Mouse (Mus musculus): ENCODE measurements around the gene Fam196b. TPM values are rescaled to one million over a fixed set of nuclear protein-coding genes. Genes with fewer than 3 reads are reported as not detected.
A peak's percentile ranks its signal among the peaks of the same experiment; 100 is the strongest.

Gene Fam196b
- polyA plus RNA-seq (2012; rRNA removed): 0.06 TPM in 1 of 2 replicates, not detected in the other

DNA sequence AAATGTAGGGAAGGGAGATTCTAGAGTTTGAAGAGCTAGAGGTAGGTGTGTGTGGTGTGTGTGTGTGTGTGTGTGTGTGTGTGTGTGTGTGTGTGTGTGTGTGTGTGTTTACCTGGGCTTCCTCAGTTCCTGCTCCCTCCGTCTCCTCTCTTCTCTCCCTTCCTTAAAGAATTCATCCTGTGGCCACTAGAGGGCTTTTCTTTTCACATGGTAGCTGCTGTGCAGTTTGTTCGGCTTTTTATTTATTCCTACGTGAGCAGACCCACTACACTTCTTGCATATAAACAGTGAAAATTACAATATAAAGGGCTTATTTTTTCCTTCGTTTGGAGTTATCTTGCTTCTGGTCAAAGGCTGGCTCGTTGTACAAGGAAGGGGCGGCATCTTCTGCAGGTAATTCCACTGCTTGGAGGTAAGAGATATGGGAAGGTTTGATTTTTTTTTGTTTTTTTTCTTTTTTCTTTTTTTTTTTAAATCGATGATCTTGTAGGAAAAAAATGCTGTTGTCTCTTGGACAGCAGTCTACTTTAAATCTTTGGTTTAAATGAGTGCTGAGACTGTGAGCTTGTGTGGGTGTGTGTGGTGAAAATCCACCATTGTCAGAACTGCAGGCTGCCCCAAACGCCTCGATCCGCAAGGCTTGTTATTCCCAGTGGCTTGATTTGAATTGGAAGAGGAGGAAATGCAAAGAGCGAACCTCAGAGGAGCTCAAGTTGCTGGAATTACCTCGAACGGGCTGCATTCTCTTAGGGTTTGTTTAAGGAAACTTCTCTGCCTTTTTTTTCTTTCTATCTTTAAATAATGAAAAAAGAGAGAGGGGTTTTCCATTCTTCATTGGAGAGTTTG lies at the start of gene Fam196b:
TSS of gene Fam196b (plus strand) at position 289 of the 846 bp plus-strand sequence.
- Histone ChIP-seq H3K4me3 (replicated peaks; ENCODE audit: extremely low read depth, low read depth, low read length) (no peak within 1 kb of the TSS), H3K4me1 (ENCODE audit: control insufficient read depth, insufficient read depth, low read length) (no peaks in the 10 kb centered on the region)
- DNase-seq: no peak
- TF ChIP-seq POLR2A (IDR thresholded peaks at IDR 0.05; ENCODE audit: borderline replicate concordance, extremely low read depth, low read depth, low read length) (no peak), CTCF (IDR thresholded peaks at IDR 0.05; ENCODE audit: insufficient read depth, low read length) (no peak)
- whole genome bisulfite sequencing: 18% methylated on average over 13 of the region's 13 CpGs

DNA sequence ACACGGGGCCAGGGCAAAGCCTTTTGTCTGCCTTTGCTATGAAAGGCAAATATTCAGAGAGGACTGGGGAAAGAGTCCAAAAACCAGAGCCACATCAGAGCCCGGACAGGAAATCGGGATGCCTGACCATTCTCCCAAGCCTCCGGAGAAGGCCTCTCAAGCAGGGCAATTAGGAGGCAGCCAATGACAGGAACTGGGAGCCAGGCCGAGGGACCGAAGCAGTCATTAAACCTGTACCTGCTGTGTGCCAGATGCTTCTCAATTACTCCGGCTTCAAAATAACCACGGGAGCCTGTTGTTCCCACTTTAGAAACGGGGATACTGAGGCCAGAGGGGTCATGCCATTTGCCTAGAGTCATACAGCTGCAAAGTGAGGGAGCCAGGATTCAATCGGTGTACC lies 42.6 kb upstream of the Fam196b start:
- no peak for DNase-seq
- no peak overlapping the region for H3K4me3 ChIP-seq (replicated peaks; ENCODE audit: extremely low read depth, low read depth, low read length)
- H3K4me1 ChIP-seq (ENCODE audit: control insufficient read depth, insufficient read depth, low read length): no peaks in the 10 kb centered on the region
- TF ChIP-seq POLR2A (IDR thresholded peaks at IDR 0.05; ENCODE audit: borderline replicate concordance, extremely low read depth, low read depth, low read length): no peak
- no peak for TF ChIP-seq CTCF (IDR thresholded peaks at IDR 0.05; ENCODE audit: insufficient read depth, low read length)
- 80% methylated on average over 10 of the region's 10 CpGs for WGBS

DNA sequence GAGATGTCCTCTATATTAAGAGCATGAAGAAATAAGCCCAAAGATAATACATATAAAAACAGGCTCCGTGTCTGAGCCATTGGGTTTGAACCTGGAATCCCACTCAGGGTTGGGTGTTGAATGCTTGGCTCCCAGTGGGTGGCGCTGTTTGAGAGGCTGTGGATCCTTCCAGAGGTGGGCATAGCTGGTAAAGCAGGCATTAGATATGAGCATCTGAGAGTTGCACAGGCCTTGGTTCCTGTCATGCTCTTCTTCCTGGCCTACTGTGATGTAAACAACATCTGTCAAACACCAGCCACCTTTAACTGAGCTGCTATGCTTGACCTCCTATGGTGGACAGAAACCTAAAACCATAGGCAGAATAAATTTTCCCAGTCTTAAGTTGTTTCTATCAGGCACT lies 38.7 kb upstream of the Fam196b start:
- H3K4me3 ChIP-seq (replicated peaks; ENCODE audit: extremely low read depth, low read depth, low read length): no peak overlapping the region
- WGBS: 56% methylated on average over 2 of the region's 2 CpGs
- TF ChIP-seq CTCF (IDR thresholded peaks at IDR 0.05; ENCODE audit: insufficient read depth, low read length) (0 out of 2 replicates have a peak, but pooled peaks have one; percentile 3), POLR2A (IDR thresholded peaks at IDR 0.05; ENCODE audit: borderline replicate concordance, extremely low read depth, low read depth, low read length) (no peak)
- DNase-seq: no peak
- H3K4me1 ChIP-seq (ENCODE audit: control insufficient read depth, insufficient read depth, low read length): no peaks in the 10 kb centered on the region

- TF ChIP-seq POLR2A (IDR thresholded peaks at IDR 0.05; ENCODE audit: borderline replicate concordance, extremely low read depth, low read depth, low read length) (no peak), CTCF (IDR thresholded peaks at IDR 0.05; ENCODE audit: insufficient read depth, low read length) (no peak)
- H3K4me3 ChIP-seq (replicated peaks; ENCODE audit: extremely low read depth, low read depth, low read length): no peak overlapping the region
- 64% methylated on average over 14 of the region's 14 CpGs for WGBS
- no peaks in the 10 kb centered on the region for H3K4me1 ChIP-seq (ENCODE audit: control insufficient read depth, insufficient read depth, low read length)
- DNase-seq: no peak
Observed at GRCm38 (mm10) chr11:34276363-34277046, 38.1 kb upstream of the Fam196b start.

- H3K4me1 ChIP-seq (ENCODE audit: control insufficient read depth, insufficient read depth, low read length): no peaks in the 10 kb centered on the region
- TF ChIP-seq CTCF (IDR thresholded peaks at IDR 0.05; ENCODE audit: insufficient read depth, low read length) (no peak), POLR2A (IDR thresholded peaks at IDR 0.05; ENCODE audit: borderline replicate concordance, extremely low read depth, low read depth, low read length) (no peak)
- WGBS: 67% methylated on average over 3 of the region's 3 CpGs
- DNase-seq: no peak
- no peak overlapping the region for H3K4me3 ChIP-seq (replicated peaks; ENCODE audit: extremely low read depth, low read depth, low read length)
Observed at GRCm38 (mm10) chr11:34277047-34277445, 37.6 kb upstream of the Fam196b start.

- no peak overlapping the region for H3K4me3 ChIP-seq (replicated peaks; ENCODE audit: extremely low read depth, low read depth, low read length)
- TF ChIP-seq CTCF (IDR thresholded peaks at IDR 0.05; ENCODE audit: insufficient read depth, low read length) (no peak), POLR2A (IDR thresholded peaks at IDR 0.05; ENCODE audit: borderline replicate concordance, extremely low read depth, low read depth, low read length) (no peak)
- 58% methylated on average over 13 of the region's 13 CpGs for WGBS
- DNase-seq: no peak
- H3K4me1 ChIP-seq (ENCODE audit: control insufficient read depth, insufficient read depth, low read length): no peaks in the 10 kb centered on the region
Observed at GRCm38 (mm10) chr11:34284124-34284808, 30.4 kb upstream of the Fam196b start.

DNA sequence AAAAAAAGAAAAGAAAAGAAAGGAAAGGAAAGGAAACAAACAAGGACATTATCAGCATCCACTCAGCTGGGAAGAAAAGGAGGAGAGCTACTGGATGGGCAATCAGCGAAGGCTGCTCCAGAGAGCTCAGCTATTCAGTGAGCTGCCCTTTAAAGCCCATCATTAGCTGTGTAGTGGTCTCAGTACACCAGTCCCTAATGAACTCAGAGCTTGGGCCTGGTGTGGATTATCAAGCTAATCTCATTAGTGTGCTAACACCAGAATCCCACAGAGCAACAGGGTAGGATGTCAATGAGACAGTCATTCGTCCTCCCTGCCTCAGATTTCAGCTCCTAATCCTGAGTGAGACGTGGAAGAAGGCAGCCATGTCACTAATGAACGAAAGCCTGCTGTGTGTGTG lies 24.4 kb upstream of the Fam196b start:
- no peak overlapping the region for H3K4me3 ChIP-seq (replicated peaks; ENCODE audit: extremely low read depth, low read depth, low read length)
- DNase-seq: no peak
- H3K4me1 ChIP-seq (ENCODE audit: control insufficient read depth, insufficient read depth, low read length): no peaks in the 10 kb centered on the region
- 63% methylated on average over 4 of the region's 4 CpGs for WGBS
- TF ChIP-seq POLR2A (IDR thresholded peaks at IDR 0.05; ENCODE audit: borderline replicate concordance, extremely low read depth, low read depth, low read length): no peak

GRCm38 (mm10) chr11:34290708-34291107 lies 23.9 kb upstream of the Fam196b start:
- 57% methylated on average over 2 of the region's 2 CpGs for WGBS

DNA sequence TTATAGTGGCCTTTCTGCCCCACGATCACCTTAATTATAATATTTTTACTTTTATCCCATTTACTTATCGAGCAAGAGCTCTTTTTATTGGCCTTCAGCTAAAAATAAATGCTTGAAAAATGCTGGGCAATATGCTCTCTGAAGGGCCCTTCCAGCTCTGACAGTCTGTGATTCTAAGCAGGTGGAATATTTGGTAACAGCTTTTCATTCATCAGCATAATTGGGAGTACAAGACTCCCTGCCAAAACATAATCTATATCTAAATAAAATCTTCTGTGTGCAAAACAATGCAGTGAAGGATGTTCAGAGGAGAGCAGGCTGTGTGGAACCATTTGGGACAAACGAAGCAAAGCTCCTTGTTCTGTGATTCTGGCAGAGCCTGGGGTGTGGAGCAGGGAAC lies 23.3 kb upstream of the Fam196b start:
- 61% methylated on average over 3 of the region's 3 CpGs for WGBS
- Histone ChIP-seq H3K4me3 (replicated peaks; ENCODE audit: extremely low read depth, low read depth, low read length) (no peak overlapping the region), H3K4me1 (ENCODE audit: control insufficient read depth, insufficient read depth, low read length) (no peaks in the 10 kb centered on the region)
- TF ChIP-seq POLR2A (IDR thresholded peaks at IDR 0.05; ENCODE audit: borderline replicate concordance, extremely low read depth, low read depth, low read length) (no peak), CTCF (IDR thresholded peaks at IDR 0.05; ENCODE audit: insufficient read depth, low read length) (no peak)
- no peak for DNase-seq

More at GRCm38 (mm10) chr11:34290708-34291107, 23.9 kb upstream of the Fam196b start:
- Histone ChIP-seq H3K4me1 (ENCODE audit: control insufficient read depth, insufficient read depth, low read length) (no peaks in the 10 kb centered on the region), H3K4me3 (replicated peaks; ENCODE audit: extremely low read depth, low read depth, low read length) (no peak overlapping the region)
- no peak for DNase-seq
- TF ChIP-seq CTCF (IDR thresholded peaks at IDR 0.05; ENCODE audit: insufficient read depth, low read length): no peak
- TF ChIP-seq POLR2A (IDR thresholded peaks at IDR 0.05; ENCODE audit: borderline replicate concordance, extremely low read depth, low read depth, low read length): no peak
